Mouse (Mus musculus): ENCODE results near the gene Ap1m2.
"Not testable (repeated sequence)": the region's sequence is repeated elsewhere in the genome, so short reads cannot be mapped to it uniquely, and the experiment has no call there.

Ap1m2 gene

GRCm38 (mm10) chr9:21328041-21328440, 15.9 kb upstream of the Ap1m2 start:
- DNase-seq (ENCODE audit: low read depth, low spot score): no peak

GRCm38 (mm10) chr9:21327569-21327968, 15.4 kb upstream of the Ap1m2 start:
- DNase-seq (ENCODE audit: low read depth, low spot score): no peak

- DNase-seq (ENCODE audit: low read depth, low spot score): no peak
Observed at GRCm38 (mm10) chr9:21324269-21324668, 12.1 kb upstream of the Ap1m2 start.

GRCm38 (mm10) chr9:21322917-21323297, 10.8 kb upstream of the Ap1m2 start:
- DNase-seq (ENCODE audit: low read depth, low spot score): not testable (repeated sequence)

GRCm38 (mm10) chr9:21322211-21322916, 10.2 kb upstream of the Ap1m2 start:
- DNase-seq (ENCODE audit: low read depth, low spot score): no peak

GRCm38 (mm10) chr9:21321513-21321835, 9.3 kb upstream of the Ap1m2 start:
- no peak for DNase-seq (ENCODE audit: low read depth, low spot score)

GRCm38 (mm10) chr9:21320619-21321512, 8.7 kb upstream of the Ap1m2 start, which contains the start of gene Slc44a2:
Gene Slc44a2 (plus strand): TSS chr9:21320698.
- DNase-seq (ENCODE audit: low read depth, low spot score): peak; percentile 71

GRCm38 (mm10) chr9:21320280-21320618, 8.1 kb upstream of the Ap1m2 start:
- no peak for DNase-seq (ENCODE audit: low read depth, low spot score)

- DNase-seq (ENCODE audit: low read depth, low spot score): no peak
Observed at GRCm38 (mm10) chr9:21319503-21319902, 7.4 kb upstream of the Ap1m2 start.

GRCm38 (mm10) chr9:21318792-21319191, 6.7 kb upstream of the Ap1m2 start:
- DNase-seq (ENCODE audit: low read depth, low spot score): no peak

GRCm38 (mm10) chr9:21316696-21317095, 4.6 kb upstream of the Ap1m2 start:
- no peak for DNase-seq (ENCODE audit: low read depth, low spot score)

- DNase-seq (ENCODE audit: low read depth, low spot score): peak; percentile 85
Observed at GRCm38 (mm10) chr9:21315421-21315820, 3.3 kb upstream of the Ap1m2 start.

GRCm38 (mm10) chr9:21314367-21315140, 2.4 kb upstream of the Ap1m2 start:
- DNase-seq (ENCODE audit: low read depth, low spot score): no peak

- peak; percentile 89 for DNase-seq (ENCODE audit: low read depth, low spot score)
Observed at GRCm38 (mm10) chr9:21313394-21313793, 1.3 kb upstream of the Ap1m2 start.

GRCm38 (mm10) chr9:21311695-21312094, 442 bp downstream of the Ap1m2 start:
- no peak for DNase-seq (ENCODE audit: low read depth, low spot score)

GRCm38 (mm10) chr9:21309150-21309741, 2.9 kb downstream of the Ap1m2 start:
- peak; percentile 99 for DNase-seq (ENCODE audit: low read depth, low spot score)

GRCm38 (mm10) chr9:21305065-21305464, 7.1 kb downstream of the Ap1m2 start:
- no peak for DNase-seq (ENCODE audit: low read depth, low spot score)

- DNase-seq (ENCODE audit: low read depth, low spot score): peak; percentile 65
Observed at GRCm38 (mm10) chr9:21299014-21299413, 13.1 kb downstream of the Ap1m2 start.

- no peak for DNase-seq (ENCODE audit: low read depth, low spot score)
Observed at GRCm38 (mm10) chr9:21292271-21292670, 19.9 kb downstream of the Ap1m2 start.

- DNase-seq (ENCODE audit: low read depth, low spot score): not testable (repeated sequence)
Observed at GRCm38 (mm10) chr9:21291868-21292267, 20.3 kb downstream of the Ap1m2 start.

GRCm38 (mm10) chr9:21291022-21291787, 20.9 kb downstream of the Ap1m2 start, which contains the start of gene Cdkn2d:
Gene Cdkn2d (minus strand): TSS chr9:21291407.
- DNase-seq (ENCODE audit: low read depth, low spot score): peak; percentile 100
